Mouse (Mus musculus) liver, embryonic 11.5 days (tissue): Measurements from ENCODE around the gene AI597479. TPM values are rescaled to one million over a fixed set of nuclear protein-coding genes. Genes with fewer than 3 reads are reported as not detected.

Source experiments
- ATAC-seq: fragments of 200-750 bp; cut with Nextera tagmentation; replicated peaks from 2 replicates; pipeline ENCODE4 v1.8.0; 2017; ENCODE audit warnings: moderate number of reproducible peaks, mild to moderate bottlenecking, moderate TSS enrichment, moderate library complexity; ENCODE audit not compliant: low FRiP score
- DNase-seq: peaks from one replicate; pipeline ENCODE4 v3.0.0-alpha.2; 2017; ENCODE audit warnings: low spot score
- H3K27ac ChIP-seq: fragments of 300-500 bp; sonication (generic); 2 replicates; pipeline ENCODE4 v1.5.1; 2014; ENCODE audit warnings: mild to moderate bottlenecking, low read depth, low read length, control low read depth
- H3K27me3 ChIP-seq: fragments of 300-500 bp; sonication (generic); replicated peaks from 2 replicates; pipeline ENCODE4 v1.6.1; 2014; ENCODE audit warnings: low read length, mixed read lengths; ENCODE audit not compliant: control insufficient read depth, insufficient read depth
- H3K36me3 ChIP-seq: fragments of 300-500 bp; sonication (generic); 2 replicates; pipeline ENCODE4 v1.6.1; 2014; ENCODE audit warnings: mild to moderate bottlenecking, low read length, moderate library complexity, mixed read lengths; ENCODE audit not compliant: control insufficient read depth, insufficient read depth
- H3K4me1 ChIP-seq: fragments of 300-500 bp; sonication (generic); replicated peaks from 2 replicates; pipeline ENCODE4 v1.6.1; 2014; ENCODE audit warnings: low read length, mixed read lengths; ENCODE audit not compliant: control insufficient read depth, insufficient read depth
- H3K4me2 ChIP-seq: fragments of 300-500 bp; sonication (generic); 2 replicates; pipeline ENCODE4 v1.6.1; 2014; ENCODE audit warnings: mild to moderate bottlenecking, control low read depth, moderate library complexity
- H3K4me3 ChIP-seq: fragments of 300-500 bp; sonication (generic); 2 replicates; pipeline ENCODE4 v1.5.1; 2014; ENCODE audit warnings: low read depth, low read length, control low read depth
- H3K9ac ChIP-seq: fragments of 300-500 bp; sonication (generic); 2 replicates; pipeline ENCODE4 v1.6.1; 2014; ENCODE audit warnings: low read depth, low read length, control low read depth
- H3K9me3 ChIP-seq: fragments of 300-500 bp; sonication (generic); 2 replicates; pipeline ENCODE4 v1.6.1; 2016; ENCODE audit warnings: low read length, inconsistent platforms, mixed read lengths; ENCODE audit not compliant: control insufficient read depth
- WGBS: fragments of 180-500 bp; shearing (Covaris S2); extraction: QIAGEN DNeasy Blood & Tissue Kit; methylation state at CpG from one replicate; pipeline ENCODE4 v1.1.7; 2014; 5-methylcytosine and 5-hydroxymethylcytosine counted together
- polyA plus RNA-seq: library from polyadenylated mRNA; unstranded; fragments of >200 nt; fragmentation: Nextera tagmentation; extraction: Ambion mirVana; gene quantifications from 2 replicates; pipeline ENCODE4 v1.2.1, GENCODE M21; 2014

The AI597479 gene
- polyA plus RNA-seq, 1 experiment from 2014 or later = 21.5 TPM

GRCm38 (mm10) chr1:43143284-43143683, 44.8 kb downstream of the AI597479 start:
- H3K4me1 ChIP-seq = no peaks in the 10 kb centered on the region
- no peak overlapping the region for H3K27ac ChIP-seq
- no peak overlapping the region for H3K4me3 ChIP-seq
- no peaks in the 10 kb centered on the region for H3K27me3 ChIP-seq
- 88% methylated on average over 4 of the region's 4 CpGs for WGBS
- H3K9ac ChIP-seq = no peak overlapping the region
- ATAC-seq = no peak
- DNase-seq = no peak
- H3K9me3 ChIP-seq = no peaks in the 10 kb centered on the region
- no peaks in the 10 kb centered on the region for H3K36me3 ChIP-seq
- no peak overlapping the region for H3K4me2 ChIP-seq

GRCm38 (mm10) chr1:43143791-43144190, 45.3 kb downstream of the AI597479 start:
- ATAC-seq (no peak), DNase-seq (no peak)
- Histone ChIP-seq H3K4me2 (no peak overlapping the region), H3K4me3 (no peak overlapping the region), H3K9ac (no peak overlapping the region), H3K4me1 (no peaks in the 10 kb centered on the region), H3K36me3 (no peaks in the 10 kb centered on the region), H3K27ac (no peak overlapping the region), H3K27me3 (no peaks in the 10 kb centered on the region), H3K9me3 (no peaks in the 10 kb centered on the region)
- 82% methylated on average over 4 of the region's 4 CpGs for WGBS

GRCm38 (mm10) chr1:43144338-43144906, 45.9 kb downstream of the AI597479 start:
- Histone ChIP-seq H3K4me1 (no peaks in the 10 kb centered on the region), H3K27ac (no peak overlapping the region), H3K9me3 (no peaks in the 10 kb centered on the region), H3K27me3 (no peaks in the 10 kb centered on the region), H3K36me3 (no peaks in the 10 kb centered on the region), H3K4me2 (no peak overlapping the region), H3K9ac (no peak overlapping the region), H3K4me3 (no peak overlapping the region)
- ATAC-seq = no peak
- DNase-seq = no peak
- 84% methylated on average over 8 of the region's 8 CpGs for WGBS

DNA sequence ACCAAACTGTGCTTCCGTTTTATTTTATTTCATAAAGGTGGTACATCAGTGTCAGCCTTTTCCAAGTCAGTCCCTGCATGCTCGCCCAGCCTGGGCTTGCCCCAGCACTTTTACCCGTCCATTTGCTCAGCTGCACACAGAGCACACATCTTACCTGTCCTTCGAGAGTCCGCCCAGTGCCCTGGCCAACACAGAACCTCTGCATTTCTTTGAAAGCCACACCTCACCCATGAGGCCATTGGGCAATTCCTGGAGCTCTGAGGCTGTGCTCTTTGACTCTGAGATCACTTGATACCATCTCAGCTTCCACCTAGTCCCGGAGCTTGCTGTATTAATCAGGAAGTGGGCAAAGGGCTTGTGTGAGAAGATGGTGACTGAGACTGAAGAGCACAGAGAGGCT, 46.9 kb downstream of the AI597479 start:
- no peak overlapping the region for H3K4me3 ChIP-seq
- H3K9ac ChIP-seq = no peak overlapping the region
- H3K9me3 ChIP-seq = no peaks in the 10 kb centered on the region
- no peak overlapping the region for H3K27ac ChIP-seq
- DNase-seq (no peak), ATAC-seq (no peak)
- no peaks in the 10 kb centered on the region for H3K4me1 ChIP-seq
- H3K27me3 ChIP-seq = no peaks in the 10 kb centered on the region
- H3K36me3 ChIP-seq = no peaks in the 10 kb centered on the region
- H3K4me2 ChIP-seq = no peak overlapping the region
- 71% methylated on average over 6 of the region's 6 CpGs for WGBS

DNA sequence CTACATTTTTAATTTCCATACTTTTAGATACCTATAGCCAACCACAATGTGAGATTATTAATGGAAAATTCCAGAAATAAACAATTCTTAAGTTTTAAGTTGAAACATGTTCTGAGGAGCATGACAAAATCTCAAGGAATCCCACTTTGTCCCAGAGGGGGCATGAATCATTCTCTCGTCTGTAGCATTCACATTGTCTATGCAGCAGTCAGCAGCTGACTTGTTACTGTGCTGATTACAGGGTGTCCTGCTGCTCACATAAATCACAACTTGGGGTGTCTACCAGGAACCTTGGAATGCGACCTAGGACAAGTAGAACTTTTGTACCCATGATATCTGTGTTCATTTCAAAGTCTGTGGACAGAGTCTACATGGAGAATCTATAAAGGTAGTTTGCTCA, 49.0 kb downstream of the AI597479 start:
- Histone ChIP-seq H3K36me3 (no peaks in the 10 kb centered on the region), H3K4me2 (no peak overlapping the region), H3K27me3 (no peaks in the 10 kb centered on the region), H3K9ac (no peak overlapping the region), H3K4me1 (no peaks in the 10 kb centered on the region), H3K4me3 (no peak overlapping the region), H3K27ac (no peak overlapping the region), H3K9me3 (no peaks in the 10 kb centered on the region)
- ATAC-seq (no peak), DNase-seq (no peak)
- 59% methylated on average over 2 of the region's 2 CpGs for WGBS

GRCm38 (mm10) chr1:43150225-43150624, 51.7 kb downstream of the AI597479 start:
- Histone ChIP-seq H3K4me1 (no peaks in the 10 kb centered on the region), H3K4me3 (no peak overlapping the region), H3K27me3 (no peaks in the 10 kb centered on the region), H3K9ac (no peak overlapping the region), H3K27ac (no peak overlapping the region), H3K36me3 (no peaks in the 10 kb centered on the region; the same call in 1 of the 2 replicates), H3K4me2 (no peak overlapping the region), H3K9me3 (no peaks in the 10 kb centered on the region)
- WGBS = 69% methylated on average over 3 of the region's 3 CpGs
- ATAC-seq (no peak), DNase-seq (no peak)

DNA sequence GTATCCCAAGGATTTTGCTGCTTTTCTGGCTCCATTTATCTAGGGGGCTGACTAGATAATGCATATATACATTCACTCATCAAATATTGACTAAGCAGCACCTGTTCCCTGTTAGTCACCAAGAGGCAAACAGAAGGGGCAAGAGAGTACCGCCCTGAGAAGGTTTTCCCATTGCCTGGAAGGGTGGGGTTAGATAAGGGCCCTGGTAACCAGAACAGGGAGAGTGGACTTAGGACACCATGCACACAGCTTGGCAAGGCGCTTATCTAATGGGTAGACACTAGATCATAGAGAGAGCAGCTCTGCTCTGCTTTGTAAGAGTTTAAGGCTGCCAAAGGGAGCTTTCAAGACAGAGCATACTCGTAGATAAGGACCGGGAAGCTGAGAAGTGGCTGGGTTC, 54.1 kb downstream of the AI597479 start:
- no peaks in the 10 kb centered on the region for H3K27me3 ChIP-seq
- no peaks in the 10 kb centered on the region for H3K4me1 ChIP-seq
- DNase-seq (no peak), ATAC-seq (no peak)
- H3K4me2 ChIP-seq = no peak overlapping the region
- H3K27ac ChIP-seq = no peak overlapping the region
- no peaks in the 10 kb centered on the region for H3K9me3 ChIP-seq
- no peak overlapping the region for H3K4me3 ChIP-seq
- no peaks in the 10 kb centered on the region; the same call in 1 of the 2 replicates for H3K36me3 ChIP-seq
- WGBS = 51% methylated on average over 4 of the region's 4 CpGs
- H3K9ac ChIP-seq = no peak overlapping the region

GRCm38 (mm10) chr1:43153538-43153937, 55.0 kb downstream of the AI597479 start:
- no peak overlapping the region for H3K4me2 ChIP-seq
- H3K36me3 ChIP-seq = no peaks in the 10 kb centered on the region; the same call in 1 of the 2 replicates
- DNase-seq = no peak
- no peak overlapping the region for H3K4me3 ChIP-seq
- no peak for ATAC-seq
- no peaks in the 10 kb centered on the region for H3K9me3 ChIP-seq
- H3K27ac ChIP-seq = no peak overlapping the region
- no peaks in the 10 kb centered on the region for H3K4me1 ChIP-seq
- no peaks in the 10 kb centered on the region for H3K27me3 ChIP-seq
- 73% methylated on average over 5 of the region's 5 CpGs for WGBS
- H3K9ac ChIP-seq = no peak overlapping the region

DNA sequence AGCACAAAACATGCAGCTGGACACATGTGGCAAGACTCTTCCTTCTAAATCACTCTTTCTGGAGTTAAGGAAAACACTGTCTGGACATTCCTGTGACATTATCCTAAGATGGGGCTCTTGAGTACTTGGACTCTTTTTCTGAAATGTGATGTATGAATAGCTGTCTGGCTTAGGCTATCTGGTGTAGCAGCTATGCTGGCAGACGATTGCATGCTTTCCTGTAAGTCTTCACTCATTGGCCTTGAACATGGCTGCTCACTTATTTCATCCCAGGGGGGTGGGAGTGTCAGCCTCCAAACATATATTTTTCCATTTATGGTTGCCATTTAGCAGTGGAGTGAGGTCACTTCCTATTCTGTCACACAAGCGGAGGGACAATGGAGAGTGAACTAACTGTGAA, 56.0 kb downstream of the AI597479 start:
- Histone ChIP-seq H3K4me2 (no peak overlapping the region), H3K4me3 (no peak overlapping the region), H3K36me3 (no peaks in the 10 kb centered on the region; the same call in 1 of the 2 replicates), H3K9ac (no peak overlapping the region), H3K27ac (no peak overlapping the region), H3K27me3 (no peaks in the 10 kb centered on the region), H3K9me3 (no peaks in the 10 kb centered on the region), H3K4me1 (no peaks in the 10 kb centered on the region)
- 63% methylated on average over 2 of the region's 2 CpGs for WGBS
- no peak for ATAC-seq
- DNase-seq = no peak
